Mouse (Mus musculus) G1E (cell line): Measurements from ENCODE around the gene Tspan18. TPM values are rescaled to one million over a fixed set of nuclear protein-coding genes. Genes with fewer than 3 reads are reported as not detected.

Experiments
- ATAC-seq: 2 replicates; pipeline ENCODE4 v1.8.0; 2016; ENCODE audit warnings: mild to moderate bottlenecking; ENCODE audit not compliant: insufficient number of reproducible peaks, poor library complexity, low FRiP score, severe bottlenecking; ENCODE audit errors: extremely low read depth
- DNase-seq: peaks from one replicate; pipeline ENCODE4 v3.0.0; 2012; ENCODE audit warnings: low spot score
- H3K27me3 ChIP-seq: 2 replicates; pipeline ENCODE4 v1.6.1; 2012; ENCODE audit warnings: mild to moderate bottlenecking, low read length, inconsistent platforms; ENCODE audit not compliant: insufficient read depth
- H3K36me3 ChIP-seq: replicated peaks from 2 replicates; pipeline ENCODE3; 2012; ENCODE audit warnings: mild to moderate bottlenecking, inconsistent platforms
- H3K4me1 ChIP-seq: 2 replicates; pipeline ENCODE4 v1.6.1; 2012; ENCODE audit warnings: low read depth, low read length, inconsistent platforms, mixed read lengths; ENCODE audit not compliant: insufficient read depth
- H3K4me3 ChIP-seq: 2 replicates; pipeline ENCODE4 v1.5.1; 2012; ENCODE audit warnings: low read depth, mild to moderate bottlenecking, inconsistent platforms, low read length, moderate library complexity, mixed read lengths
- H3K9me3 ChIP-seq: replicated peaks from 2 replicates; pipeline ENCODE4 v1.6.1; 2012; ENCODE audit warnings: inconsistent platforms
- CTCF ChIP-seq: IDR thresholded peaks from 2 replicates; pipeline ENCODE4 v1.5.1; 2012; ENCODE audit warnings: low read depth, low read length, inconsistent platforms, mixed read lengths
- GATA1 ChIP-seq: IDR thresholded peaks from 2 replicates; pipeline ENCODE4 v1.6.1; 2012; ENCODE audit warnings: borderline replicate concordance, low read length, inconsistent platforms, mixed read lengths
- GATA2 ChIP-seq: IDR thresholded peaks from 2 replicates; pipeline ENCODE4 v1.6.1; 2012; ENCODE audit warnings: low read depth, low read length, inconsistent platforms, borderline replicate concordance
- POLR2AphosphoS5 ChIP-seq: IDR thresholded peaks from 2 replicates; pipeline ENCODE4 v1.6.1; 2012; ENCODE audit warnings: low read depth, low read length, inconsistent platforms; ENCODE audit not compliant: insufficient replicate concordance
- TAL1 ChIP-seq: conservative IDR thresholded peaks from 2 replicates; pipeline ENCODE4 v1.6.1; 2012; ENCODE audit warnings: low read depth, low read length, inconsistent platforms, mixed read lengths
- polyA plus RNA-seq: library from polyadenylated mRNA; stranded (reverse); fragments of >175 nt; gene quantifications from 2 replicates; pipeline ENCODE4 v1.2.3, GENCODE M21; 2012
- total RNA-seq, 2 experiments: library from RNA; stranded (forward) in 1 of 2; stranded (reverse) in 1 of 2; fragments of 200-1000 nt in 1 of 2; fragments of >200 nt in 1 of 2; fragmentation: Nextera tagmentation in 1 of 2; gene quantifications; 2 replicates each; pipeline ENCODE4 v1.2.3; 2014 to 2017

The Tspan18 gene
- total and polyA plus RNA-seq, 3 experiments, result 4.2 to 10.6 (median 8.5) TPM

DNA sequence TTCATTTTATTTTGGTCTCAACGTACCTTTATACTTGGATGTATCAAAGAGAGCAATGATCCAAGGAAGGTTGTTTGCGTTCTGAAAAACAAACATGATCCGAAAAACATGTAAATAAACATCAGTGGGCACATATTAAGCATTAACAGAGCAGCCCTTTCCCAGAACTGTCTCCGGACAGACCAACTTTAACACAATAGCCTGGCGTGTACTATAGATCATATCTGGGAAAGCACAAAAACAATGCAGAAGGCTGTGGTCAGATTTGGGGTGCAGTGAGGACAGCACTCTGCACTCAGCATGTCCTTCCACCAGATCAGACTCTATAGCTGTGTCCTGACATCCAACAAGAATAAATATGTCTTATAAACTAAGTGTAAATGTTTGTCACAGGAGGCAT is 12.7 kb upstream of the Tspan18 start:
- no peak for TF ChIP-seq TAL1
- TF ChIP-seq CTCF, result no peak
- no peak for TF ChIP-seq POLR2AphosphoS5
- TF ChIP-seq GATA1, result no peak
- TF ChIP-seq GATA2, result no peak
- H3K27me3 ChIP-seq, result peaks cover 10% of the 10 kb centered on the region; the same call in 1 of the 2 replicates
- no peaks in the 10 kb centered on the region for H3K9me3 ChIP-seq
- ATAC-seq (no peak), DNase-seq (no peak)
- H3K4me1 ChIP-seq, result peaks cover 76% of the 10 kb centered on the region
- H3K4me3 ChIP-seq, result no peak overlapping the region
- H3K36me3 ChIP-seq, result no peaks in the 10 kb centered on the region

DNA sequence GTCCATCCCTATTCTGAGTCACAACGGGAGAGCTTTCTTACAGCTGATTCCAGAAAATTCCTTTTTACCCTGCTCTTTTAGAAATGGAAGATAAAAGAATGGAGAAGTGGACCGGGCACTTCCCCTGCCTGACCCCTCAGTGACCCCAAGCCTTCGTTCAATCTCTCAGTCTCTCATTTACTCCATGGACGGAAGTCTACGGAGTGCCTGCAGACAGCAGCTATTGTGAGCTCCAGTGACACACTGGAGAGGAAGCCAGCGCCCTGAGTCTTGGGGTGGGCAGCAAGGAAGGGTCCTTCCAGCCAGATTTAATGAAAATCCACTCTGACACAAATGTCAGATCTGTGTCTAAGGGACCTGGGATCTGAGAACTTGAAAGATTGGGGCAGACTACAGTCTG is 12.3 kb upstream of the Tspan18 start:
- no peak for TF ChIP-seq CTCF
- TF ChIP-seq GATA2, result no peak
- no peak for TF ChIP-seq POLR2AphosphoS5
- no peak for TF ChIP-seq GATA1
- TF ChIP-seq TAL1, result no peak
- no peak for DNase-seq
- H3K4me3 ChIP-seq, result no peak overlapping the region; the same call in 1 of the 2 replicates
- peaks cover 10% of the 10 kb centered on the region; the same call in 1 of the 2 replicates for H3K27me3 ChIP-seq
- no peaks in the 10 kb centered on the region for H3K36me3 ChIP-seq
- H3K9me3 ChIP-seq, result no peaks in the 10 kb centered on the region
- H3K4me1 ChIP-seq, result peaks cover 72% of the 10 kb centered on the region
- no peak for ATAC-seq

DNA sequence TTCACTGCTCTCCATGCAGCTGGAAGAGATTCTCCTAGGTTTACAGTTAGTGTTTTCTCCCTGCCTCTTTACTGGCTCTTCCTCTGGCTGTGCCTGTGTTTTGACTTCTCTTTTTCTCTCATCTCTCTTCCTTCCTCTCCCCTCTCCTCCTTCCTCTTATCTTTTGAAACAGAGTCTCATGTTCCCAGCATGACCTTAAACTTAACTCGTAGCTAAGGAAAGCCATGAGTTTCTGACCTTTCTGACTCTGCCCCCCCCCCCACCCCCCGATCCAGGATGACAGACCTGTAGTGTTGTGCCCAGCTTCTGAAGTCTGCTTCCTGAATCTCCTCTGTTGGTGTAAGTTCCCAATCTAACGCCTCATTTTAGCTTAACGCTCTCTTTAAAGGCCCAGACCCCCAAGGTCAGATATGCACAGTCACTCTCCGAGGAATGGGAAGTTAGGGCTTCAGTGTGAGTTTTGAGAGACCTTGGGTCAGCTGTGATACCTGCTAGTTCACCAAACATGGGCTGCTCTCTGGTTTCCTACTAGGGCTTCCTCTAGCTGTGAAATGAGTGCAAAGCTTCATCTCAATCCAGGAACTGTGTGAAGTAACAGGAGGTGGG is 11.5 kb upstream of the Tspan18 start:
- TF ChIP-seq POLR2AphosphoS5 (no peak), GATA2 (no peak), CTCF (no peak), TAL1 (peak; percentile 37; the same call in 1 of the 2 replicates), GATA1 (no peak)
- peak; percentile 60 for ATAC-seq
- H3K9me3 ChIP-seq, result no peaks in the 10 kb centered on the region
- H3K36me3 ChIP-seq, result no peaks in the 10 kb centered on the region
- H3K4me3 ChIP-seq, result peak overlapping the region; percentile 24; the same call in 1 of the 2 replicates
- peak; percentile 29 for DNase-seq
- H3K4me1 ChIP-seq, result peaks cover 63% of the 10 kb centered on the region
- peaks cover 7% of the 10 kb centered on the region; the same call in 1 of the 2 replicates for H3K27me3 ChIP-seq

DNA sequence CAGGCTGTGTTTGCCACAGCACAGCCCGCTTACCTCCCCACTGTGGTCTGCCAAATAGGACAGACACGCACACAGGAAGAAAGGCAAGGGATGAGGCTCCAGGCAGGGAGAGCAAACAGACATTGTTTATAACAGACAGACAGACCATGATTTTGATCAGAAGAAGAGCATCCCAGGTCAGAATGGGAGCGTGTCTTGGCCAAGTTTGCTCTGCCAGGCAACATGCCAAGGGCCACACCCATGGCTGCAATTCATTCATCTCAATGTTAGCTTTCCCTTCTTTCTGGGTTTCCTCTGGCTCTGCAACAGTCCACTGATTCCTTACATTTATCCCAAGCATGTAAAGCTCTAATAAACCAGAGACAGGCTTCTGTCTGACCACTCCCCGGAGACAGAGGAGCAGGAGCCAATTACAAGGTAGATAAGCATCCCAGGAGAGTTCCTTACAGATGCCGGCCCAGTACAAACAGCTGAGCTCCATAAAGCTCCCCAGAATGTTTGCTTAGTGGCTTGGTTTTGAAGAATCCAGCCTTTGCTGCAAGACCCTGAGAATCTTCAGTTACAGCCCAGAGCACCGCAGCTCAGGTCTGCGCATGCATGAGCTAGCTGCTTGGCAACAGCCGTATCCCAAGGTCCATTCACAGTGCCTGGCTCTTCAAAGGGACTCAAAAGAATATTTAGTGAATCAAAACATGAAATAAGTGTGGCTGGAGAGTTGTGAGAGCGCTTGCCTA is 5.2 kb upstream of the Tspan18 start:
- ATAC-seq, result no peak
- Histone ChIP-seq H3K36me3 (no peaks in the 10 kb centered on the region), H3K4me3 (no peak overlapping the region), H3K4me1 (peaks cover 15% of the 10 kb centered on the region), H3K9me3 (peaks cover 2% of the 10 kb centered on the region; the same call in 1 of the 2 replicates), H3K27me3 (peaks cover 39% of the 10 kb centered on the region)
- no peak for TF ChIP-seq GATA1
- no peak for TF ChIP-seq POLR2AphosphoS5
- no peak for TF ChIP-seq TAL1
- TF ChIP-seq GATA2, result no peak
- TF ChIP-seq CTCF, result no peak
- DNase-seq, result no peak

DNA sequence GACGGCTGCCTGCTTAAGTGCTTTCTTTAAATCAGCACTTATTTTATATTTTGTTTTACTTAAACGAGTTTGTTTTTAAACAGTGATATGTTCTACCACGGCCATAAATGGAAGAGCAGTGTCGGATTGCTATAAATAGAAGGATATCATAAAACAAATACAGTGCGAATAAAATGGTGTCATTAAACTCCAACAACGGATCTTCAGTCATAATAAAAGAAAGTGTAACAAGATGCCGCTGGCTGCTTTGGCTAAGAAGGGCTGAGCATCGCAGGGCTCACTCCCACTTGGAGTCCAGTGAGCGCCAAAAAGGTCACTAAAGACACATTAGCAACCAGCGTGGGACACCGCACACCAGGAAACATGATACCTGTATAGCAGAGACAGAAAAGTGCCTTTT is 1.7 kb upstream of the Tspan18 start:
- Histone ChIP-seq H3K4me1 (peaks cover 28% of the 10 kb centered on the region), H3K4me3 (no peak overlapping the region), H3K36me3 (no peaks in the 10 kb centered on the region), H3K9me3 (peaks cover 2% of the 10 kb centered on the region; the same call in 1 of the 2 replicates), H3K27me3 (peaks cover 61% of the 10 kb centered on the region)
- ATAC-seq (no peak), DNase-seq (no peak)
- TF ChIP-seq TAL1 (no peak), CTCF (no peak), POLR2AphosphoS5 (no peak), GATA1 (no peak), GATA2 (no peak)

DNA sequence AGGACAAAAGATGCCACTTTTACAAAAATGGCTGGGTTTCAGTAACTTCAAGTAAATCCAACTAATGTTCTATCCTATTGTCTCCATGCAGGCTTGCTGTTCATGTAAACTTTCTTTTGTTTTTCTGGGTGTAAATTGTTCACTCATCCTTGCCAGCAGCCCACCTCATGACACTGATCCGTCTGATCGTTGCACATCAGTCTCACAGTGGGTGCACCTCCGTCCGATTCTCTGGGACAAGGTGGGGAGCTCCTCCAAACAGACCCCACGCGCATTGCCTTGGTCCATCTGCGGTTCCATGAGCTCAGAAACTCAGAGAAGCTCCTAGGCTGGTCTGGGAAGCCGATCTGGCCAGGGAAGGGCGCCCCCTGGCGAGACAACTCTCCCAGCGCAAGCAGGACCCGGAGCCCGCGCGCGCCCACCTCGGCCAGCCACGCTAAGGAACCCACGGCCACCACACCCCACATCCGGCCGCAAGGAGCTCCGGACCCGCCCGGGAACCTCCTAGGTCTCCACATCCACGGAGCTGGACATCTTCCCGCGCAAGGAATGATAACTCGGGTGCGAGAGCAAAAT is 976 bp downstream of the Tspan18 start:
- Histone ChIP-seq H3K4me3 (peak overlapping the region; percentile 74), H3K9me3 (peaks cover 2% of the 10 kb centered on the region; the same call in 1 of the 2 replicates), H3K4me1 (peaks cover 28% of the 10 kb centered on the region), H3K36me3 (no peaks in the 10 kb centered on the region), H3K27me3 (peaks cover 52% of the 10 kb centered on the region)
- DNase-seq (peak; percentile 59), ATAC-seq (peak; percentile 54; the same call in 1 of the 2 replicates)
- no peak for TF ChIP-seq GATA1
- no peak for TF ChIP-seq TAL1
- TF ChIP-seq CTCF, result peak; percentile 48; the same call in 1 of the 2 replicates
- TF ChIP-seq POLR2AphosphoS5, result no peak
- TF ChIP-seq GATA2, result no peak
